Mouse (Mus musculus) testis, adult 2 months (tissue): ENCODE data around the gene Tuba3a. TPM values are rescaled to one million over a fixed set of nuclear protein-coding genes. Genes with fewer than 3 reads are reported as not detected.
A peak's percentile ranks its signal among the peaks of the same experiment; 100 is the strongest.
"Not testable (repeated sequence)": the region's sequence is repeated elsewhere in the genome, so short reads cannot be mapped to it uniquely, and the experiment has no call there.

ENCODE experiments used
- H3K27ac ChIP-seq: fragments of 200-500 bp; 2 replicates; pipeline ENCODE4 v1.5.1; 2012; ENCODE audit warnings: low read depth, low read length; ENCODE audit not compliant: control insufficient read depth, insufficient read depth
- H3K27me3 ChIP-seq: fragments of 200-500 bp; 2 replicates; pipeline ENCODE4 v1.6.1; 2012; ENCODE audit warnings: mild to moderate bottlenecking, low read length, moderate library complexity; ENCODE audit not compliant: control insufficient read depth, insufficient read depth
- H3K36me3 ChIP-seq: fragments of 200-500 bp; 2 replicates; pipeline ENCODE4 v1.6.1; 2012; ENCODE audit warnings: mild to moderate bottlenecking, low read length; ENCODE audit not compliant: control insufficient read depth, insufficient read depth
- H3K4me1 ChIP-seq: fragments of 200-500 bp; 2 replicates; pipeline ENCODE4 v1.6.1; 2012; ENCODE audit warnings: low read length; ENCODE audit not compliant: control insufficient read depth, insufficient read depth
- H3K4me3 ChIP-seq: fragments of 200-500 bp; 2 replicates; pipeline ENCODE4 v1.5.1; 2012; ENCODE audit warnings: low read depth, mild to moderate bottlenecking, low read length, moderate library complexity, mixed read lengths; ENCODE audit not compliant: control insufficient read depth
- CTCF ChIP-seq: fragments of 200-500 bp; IDR thresholded peaks from 2 replicates; pipeline ENCODE4 v1.5.1; 2012; ENCODE audit warnings: low read depth, mild to moderate bottlenecking, inconsistent platforms, low read length, moderate library complexity; ENCODE audit not compliant: control insufficient read depth, insufficient read depth, insufficient replicate concordance
- POLR2A ChIP-seq: fragments of 200-500 bp; IDR thresholded peaks from 2 replicates; pipeline ENCODE4 v1.6.1; 2012; ENCODE audit warnings: low read depth, mild to moderate bottlenecking, inconsistent platforms, low read length, moderate library complexity; ENCODE audit not compliant: control insufficient read depth
- polyA plus RNA-seq: library from polyadenylated mRNA; depleted of rRNA; stranded (reverse); fragments of >200 nt; gene quantifications from 2 replicates; pipeline ENCODE4 v1.2.3, GENCODE M21; 2012

Tuba3a gene
- polyA plus RNA-seq, 1 experiment, result 2,638 TPM

DNA sequence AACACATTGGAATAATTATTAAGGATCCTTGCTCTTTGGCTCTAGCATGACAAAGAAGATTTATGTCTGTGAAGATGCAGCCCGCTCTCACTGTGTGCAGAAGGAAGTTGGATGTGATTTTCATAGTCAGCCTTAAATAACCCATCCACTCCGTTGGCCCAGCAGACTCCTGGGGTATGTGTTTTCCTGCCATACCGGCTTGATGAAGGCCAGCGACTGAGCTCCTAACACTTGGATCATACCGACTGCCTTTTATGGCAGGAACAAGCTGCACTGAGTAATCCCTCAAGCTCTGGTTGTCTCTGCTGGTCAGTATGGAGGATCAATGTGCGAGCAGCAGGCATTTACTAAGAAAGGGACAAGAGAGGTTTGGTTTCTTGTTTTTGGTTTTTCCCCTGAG is 19.6 kb upstream of the Tuba3a start:
- TF ChIP-seq CTCF, result no peak
- TF ChIP-seq POLR2A, result no peak
- H3K36me3 ChIP-seq, result no peaks in the 10 kb centered on the region
- peaks cover 10% of the 10 kb centered on the region for H3K4me1 ChIP-seq
- no peak overlapping the region for H3K4me3 ChIP-seq
- no peaks in the 10 kb centered on the region for H3K27me3 ChIP-seq
- H3K27ac ChIP-seq, result no peak overlapping the region

DNA sequence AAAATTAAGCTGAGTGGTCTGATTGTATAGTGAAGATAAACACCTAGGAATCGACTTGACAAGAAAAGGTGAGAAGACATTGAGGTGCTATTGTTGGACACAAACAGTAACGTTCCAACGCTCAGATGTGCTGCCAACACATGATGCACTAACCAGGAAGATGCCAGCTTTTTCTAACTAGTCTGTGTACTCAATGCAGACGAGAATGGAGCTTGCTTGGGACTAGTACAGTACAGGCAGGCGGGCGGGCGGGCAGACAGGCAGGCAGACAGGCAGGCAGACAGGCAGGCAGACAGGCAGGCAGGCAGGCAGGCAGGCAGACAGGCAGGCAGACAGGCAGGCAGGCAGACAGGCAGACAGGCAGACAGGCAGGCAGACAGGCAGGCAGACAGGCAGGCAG is 18.6 kb upstream of the Tuba3a start:
- not testable (repeated sequence) for H3K4me1 ChIP-seq, H3K4me3 ChIP-seq, H3K27me3 ChIP-seq, H3K36me3 ChIP-seq, H3K27ac ChIP-seq

DNA sequence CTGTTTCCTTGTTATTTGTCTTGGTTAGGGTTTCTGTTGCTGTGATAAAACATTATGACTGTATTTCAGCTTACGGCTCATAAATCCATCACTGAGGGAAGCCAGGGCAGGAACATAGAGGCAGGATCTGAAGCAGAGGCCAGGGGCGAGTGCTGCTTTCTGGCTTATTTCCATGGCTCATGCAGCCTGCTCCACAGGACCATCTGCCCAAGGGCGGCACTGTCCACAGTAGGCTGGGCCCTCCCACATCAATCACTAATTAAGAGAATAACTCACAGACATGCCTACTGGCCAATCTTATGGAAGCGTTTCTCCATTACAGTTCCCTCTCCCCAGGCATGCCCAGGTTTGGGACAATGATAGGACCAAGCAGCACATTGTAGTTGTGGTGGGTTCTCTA is 17.4 kb upstream of the Tuba3a start:
- Histone ChIP-seq H3K4me3 (no peak overlapping the region), H3K4me1 (peaks cover 2% of the 10 kb centered on the region; the same call in 1 of the 2 replicates), H3K27me3 (no peaks in the 10 kb centered on the region), H3K36me3 (no peaks in the 10 kb centered on the region), H3K27ac (no peak overlapping the region)
- no peak for TF ChIP-seq CTCF

DNA sequence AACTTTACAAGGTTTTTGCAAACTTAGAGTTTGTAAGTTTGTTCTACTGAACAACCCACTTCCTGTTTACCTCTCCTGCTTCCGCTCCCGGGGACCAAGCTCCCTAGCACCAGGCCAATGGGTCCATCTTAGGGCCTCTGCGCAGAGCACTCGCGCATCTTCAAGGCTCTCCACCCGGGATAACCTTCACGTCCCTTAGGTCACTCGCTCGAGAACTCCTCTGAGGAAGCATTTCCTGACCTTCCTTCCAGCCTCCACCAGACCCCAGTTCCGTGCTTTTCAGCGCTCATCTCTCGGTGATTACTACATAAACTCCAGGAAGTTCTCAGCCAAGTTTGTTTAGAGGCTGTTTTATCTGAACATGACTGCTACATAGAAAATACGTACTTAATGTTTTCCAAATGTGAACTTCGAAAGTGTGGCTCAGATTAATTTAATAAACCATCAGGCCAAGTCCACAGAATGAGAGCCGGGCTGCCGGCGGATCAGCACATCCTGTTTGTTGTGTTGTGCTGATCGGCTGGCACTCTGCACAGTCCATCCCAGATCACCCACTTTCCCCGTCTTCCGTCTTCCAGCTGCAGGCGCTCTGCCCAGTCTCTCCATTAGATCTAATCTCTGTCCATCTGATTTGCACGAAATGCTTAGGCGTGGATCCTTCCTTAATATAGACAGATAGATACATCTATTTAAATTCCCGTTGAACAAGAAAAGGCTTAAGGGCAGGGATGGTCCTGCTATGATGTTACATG is 16.6 kb upstream of the Tuba3a start:
- Histone ChIP-seq H3K4me1 (peaks cover 2% of the 10 kb centered on the region; the same call in 1 of the 2 replicates), H3K27ac (no peak overlapping the region), H3K27me3 (no peaks in the 10 kb centered on the region), H3K36me3 (no peaks in the 10 kb centered on the region), H3K4me3 (peak overlapping the region; percentile 41)
- no peak for TF ChIP-seq CTCF

DNA sequence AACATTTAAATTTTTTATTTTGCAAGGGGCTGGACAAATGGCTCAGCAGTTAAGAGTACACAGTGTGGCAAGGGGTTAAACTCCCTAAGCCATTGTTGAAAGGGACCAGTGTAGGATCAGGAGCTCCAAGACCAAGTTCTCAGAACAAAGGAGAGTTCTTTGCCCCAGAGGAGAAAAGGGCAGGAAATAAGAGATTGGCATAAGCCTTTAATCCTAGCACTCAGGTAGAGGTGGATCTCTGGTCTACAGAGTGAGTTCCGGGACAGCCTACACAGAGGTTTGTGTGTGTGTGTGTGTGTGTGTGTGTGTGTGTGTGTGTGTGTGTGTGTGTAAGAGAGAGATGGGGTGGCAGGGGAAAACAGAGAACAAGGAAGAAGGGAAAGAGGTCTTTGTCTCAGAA is 15.1 kb upstream of the Tuba3a start:
- Histone ChIP-seq H3K27me3 (no peaks in the 10 kb centered on the region), H3K4me1 (peaks cover 2% of the 10 kb centered on the region; the same call in 1 of the 2 replicates), H3K27ac (no peak overlapping the region), H3K4me3 (no peak overlapping the region), H3K36me3 (no peaks in the 10 kb centered on the region)
- TF ChIP-seq POLR2A (no peak), CTCF (no peak)

DNA sequence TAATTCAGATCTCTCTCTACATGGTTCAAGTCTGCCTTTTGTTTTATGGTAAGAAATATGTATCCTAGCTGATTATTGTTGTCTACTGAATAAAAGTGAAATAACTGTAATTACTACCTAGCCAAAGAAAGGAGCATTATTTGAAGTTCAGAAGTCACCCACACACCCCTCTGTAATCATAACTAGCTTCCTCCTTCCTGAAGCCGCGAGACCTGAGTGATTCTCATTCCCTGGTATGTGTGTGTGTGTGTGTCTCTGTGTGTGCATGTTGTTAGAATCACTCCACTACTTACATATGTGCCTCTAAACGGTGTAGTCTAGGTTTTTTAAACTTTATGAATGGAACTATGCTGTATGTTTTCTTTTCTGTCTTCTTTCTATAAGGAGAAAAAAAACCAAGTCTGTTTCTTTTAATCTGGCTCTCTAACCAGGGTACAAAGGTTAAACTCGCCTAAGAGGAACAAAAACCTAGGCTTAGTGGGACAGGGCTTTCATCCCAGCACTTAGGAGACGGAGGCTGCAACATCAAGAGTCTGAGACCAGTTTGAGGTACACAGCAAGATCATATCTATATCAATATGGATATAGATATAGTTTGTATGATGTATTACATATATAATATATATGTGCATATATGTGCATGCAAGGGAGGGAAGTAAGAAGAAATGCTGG is 11.4 kb upstream of the Tuba3a start:
- Histone ChIP-seq H3K4me3 (no peak overlapping the region), H3K36me3 (no peaks in the 10 kb centered on the region), H3K4me1 (peaks cover 2% of the 10 kb centered on the region; the same call in 1 of the 2 replicates), H3K27ac (no peak overlapping the region), H3K27me3 (no peaks in the 10 kb centered on the region)
- TF ChIP-seq POLR2A, result no peak
- no peak for TF ChIP-seq CTCF

DNA sequence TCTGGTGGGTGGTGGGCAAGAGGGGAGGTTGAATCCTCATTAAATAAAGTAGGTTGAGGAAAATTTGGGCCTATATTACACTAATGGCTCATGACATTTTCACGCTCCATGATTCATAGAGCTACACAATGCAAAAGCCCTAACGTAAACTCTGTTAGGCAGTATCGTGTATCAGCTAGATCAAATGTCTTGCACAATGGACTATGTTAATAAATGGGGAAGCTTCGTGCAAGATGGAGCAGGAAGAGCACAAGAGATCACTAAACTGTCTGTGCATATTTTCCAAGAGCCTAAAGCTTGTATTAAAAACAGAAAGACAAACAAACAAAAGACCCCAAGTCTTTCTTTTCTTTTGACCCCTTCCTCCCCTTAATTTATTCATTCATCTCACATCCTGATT is 8.2 kb upstream of the Tuba3a start:
- no peaks in the 10 kb centered on the region; the same call in 1 of the 2 replicates for H3K4me1 ChIP-seq
- no peak overlapping the region for H3K27ac ChIP-seq
- H3K27me3 ChIP-seq, result no peaks in the 10 kb centered on the region
- TF ChIP-seq POLR2A, result no peak
- TF ChIP-seq CTCF, result no peak
- H3K4me3 ChIP-seq, result no peak overlapping the region
- H3K36me3 ChIP-seq, result no peaks in the 10 kb centered on the region

DNA sequence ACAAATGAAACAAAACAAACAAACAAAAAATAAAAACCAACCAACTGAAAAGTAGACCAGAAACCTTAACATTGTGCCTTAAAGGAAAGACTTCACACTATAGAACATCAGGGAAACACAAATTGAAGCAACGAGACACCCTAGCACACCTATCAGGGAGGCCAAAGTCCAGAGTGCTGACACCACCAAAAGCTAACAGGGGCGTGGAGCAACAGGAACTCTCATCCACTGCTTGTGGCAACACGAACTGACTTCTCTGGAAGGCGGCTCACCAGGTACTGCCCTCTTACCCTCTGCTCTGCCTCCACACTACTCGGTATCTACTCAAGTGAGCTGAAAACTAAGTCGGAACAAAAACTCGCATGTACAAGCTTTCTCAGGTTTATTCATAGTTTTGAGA is 6.4 kb upstream of the Tuba3a start:
- Histone ChIP-seq H3K4me3 (no peak overlapping the region), H3K27me3 (no peaks in the 10 kb centered on the region), H3K36me3 (no peaks in the 10 kb centered on the region), H3K4me1 (no peaks in the 10 kb centered on the region; the same call in 1 of the 2 replicates), H3K27ac (no peak overlapping the region)
- no peak for TF ChIP-seq POLR2A
- TF ChIP-seq CTCF, result no peak
